Mouse (Mus musculus) spleen, adult 2 months (tissue): ENCODE results near the gene Lhfp.

Experiments used
- CTCF ChIP-seq: fragments of 200-500 bp; IDR thresholded peaks from 2 replicates; pipeline ENCODE4 v1.5.1; 2011; ENCODE audit warnings: mild to moderate bottlenecking, inconsistent platforms; ENCODE audit not compliant: insufficient read depth, insufficient read length, insufficient replicate concordance; ENCODE audit errors: extremely low read depth
- POLR2A ChIP-seq: fragments of 200-500 bp; IDR thresholded peaks from 2 replicates; pipeline ENCODE4 v1.6.1; 2011; ENCODE audit warnings: low read depth, low read length, inconsistent platforms

DNA sequence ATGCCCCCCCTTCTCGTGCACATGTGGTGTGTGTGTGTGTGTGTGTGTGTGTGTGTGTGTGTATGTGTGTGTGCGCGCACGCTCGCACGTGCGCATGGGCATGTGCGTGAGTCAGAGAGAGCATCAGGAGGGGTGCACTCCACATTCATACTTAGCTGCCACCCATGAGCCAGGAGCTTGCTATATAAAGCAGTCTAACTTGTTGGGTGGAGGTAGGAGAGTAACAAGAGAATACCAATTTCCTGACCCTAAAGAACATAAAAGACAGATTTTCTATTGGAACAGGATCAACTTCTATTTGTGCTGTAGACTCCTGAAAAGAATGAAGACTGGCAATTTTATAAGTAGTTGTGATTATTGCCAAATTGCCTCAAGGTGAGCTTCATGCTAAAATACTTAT, 39.4 kb downstream of the Lhfp start:
- TF ChIP-seq CTCF (no peak), POLR2A (no peak)
